Mouse (Mus musculus) spleen, adult 2 months (tissue): ENCODE results near the gene Nol12.

Experiments used
- CTCF ChIP-seq: fragments of 200-500 bp; IDR thresholded peaks from 2 replicates; pipeline ENCODE4 v1.5.1; 2011; ENCODE audit warnings: mild to moderate bottlenecking, inconsistent platforms; ENCODE audit not compliant: insufficient read depth, insufficient read length, insufficient replicate concordance; ENCODE audit errors: extremely low read depth
- POLR2A ChIP-seq: fragments of 200-500 bp; IDR thresholded peaks from 2 replicates; pipeline ENCODE4 v1.6.1; 2011; ENCODE audit warnings: low read depth, low read length, inconsistent platforms

DNA sequence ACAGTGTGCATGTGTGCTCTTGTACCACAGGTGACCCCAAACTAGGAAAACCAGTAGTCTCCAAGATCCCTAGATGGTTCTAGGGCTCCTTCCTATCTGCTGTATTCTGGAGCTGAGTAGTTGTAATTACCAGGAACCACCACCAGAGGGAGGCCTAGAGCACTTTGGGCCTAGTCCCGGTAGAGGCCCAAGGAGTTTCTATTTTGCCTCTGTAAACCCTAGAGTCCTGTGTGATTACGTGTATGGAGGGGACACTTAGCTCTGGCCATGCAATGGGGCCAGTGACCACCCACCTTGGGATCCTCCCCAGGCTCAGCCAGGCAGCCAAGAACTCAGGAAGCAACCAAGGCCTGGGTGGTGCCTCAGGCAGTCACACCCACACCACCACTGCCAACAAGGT is 31.5 kb upstream of the Nol12 start:
- TF ChIP-seq CTCF (peak; percentile 66; the same call in 1 of the 2 replicates), POLR2A (no peak)
